Mouse (Mus musculus): ENCODE measurements around the gene Cobl. TPM values are rescaled to one million over a fixed set of nuclear protein-coding genes. Genes with fewer than 3 reads are reported as not detected.

Cobl gene
- polyA plus RNA-seq, 1 experiment from 2014 or later = 40.0 TPM

DNA sequence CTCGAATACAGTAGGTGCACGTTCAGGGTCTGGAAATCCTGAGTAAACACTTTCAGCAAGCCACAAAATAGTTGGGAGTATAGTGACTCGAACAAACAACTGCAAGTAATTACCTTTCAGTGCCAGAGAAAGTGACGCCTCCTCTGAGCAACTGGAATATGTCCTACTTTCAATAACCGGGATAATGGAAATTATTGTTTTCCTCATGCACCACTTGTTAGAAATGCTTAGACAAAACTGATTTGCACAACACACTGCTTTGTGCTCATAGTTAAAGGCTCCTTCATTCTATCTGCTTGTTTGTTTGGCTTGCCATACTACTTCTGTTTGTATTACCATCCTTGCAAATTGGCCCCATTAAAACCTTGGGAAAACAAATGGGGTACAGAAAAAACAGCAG, 21.6 kb downstream of the Cobl start:
- Histone ChIP-seq H3K4me2 (no peak overlapping the region), H3K27ac (replicated peaks) (no peak overlapping the region), H3K36me3 (no peaks in the 10 kb centered on the region), H3K9ac (no peak overlapping the region), H3K27me3 (replicated peaks) (no peaks in the 10 kb centered on the region), H3K4me3 (no peak overlapping the region), H3K9me3 (no peaks in the 10 kb centered on the region), H3K4me1 (peaks cover 18% of the 10 kb centered on the region)
- 80% methylated on average over 5 of the region's 5 CpGs for WGBS
- ATAC-seq (ENCODE audit: extremely low read depth, insufficient number of reproducible peaks, low FRiP score, low TSS enrichment) = no peak

- no peaks in the 10 kb centered on the region for H3K27me3 ChIP-seq (replicated peaks)
- H3K4me3 ChIP-seq = no peak overlapping the region
- H3K4me1 ChIP-seq = peaks cover 18% of the 10 kb centered on the region
- no peak overlapping the region for H3K4me2 ChIP-seq
- H3K9me3 ChIP-seq = no peaks in the 10 kb centered on the region
- no peak overlapping the region for H3K9ac ChIP-seq
- H3K27ac ChIP-seq (replicated peaks) = no peak overlapping the region
- WGBS = 71% methylated on average over 4 of the region's 4 CpGs
- ATAC-seq (ENCODE audit: extremely low read depth, insufficient number of reproducible peaks, low FRiP score, low TSS enrichment) = no peak
- no peaks in the 10 kb centered on the region for H3K36me3 ChIP-seq
Observed at GRCm38 (mm10) chr11:12442283-12442682, 22.5 kb downstream of the Cobl start.

- Histone ChIP-seq H3K36me3 (no peaks in the 10 kb centered on the region), H3K27ac (replicated peaks) (no peak overlapping the region), H3K4me1 (peaks cover 23% of the 10 kb centered on the region), H3K9ac (no peak overlapping the region), H3K9me3 (no peaks in the 10 kb centered on the region), H3K27me3 (replicated peaks) (no peaks in the 10 kb centered on the region), H3K4me2 (no peak overlapping the region), H3K4me3 (no peak overlapping the region)
- ATAC-seq (ENCODE audit: extremely low read depth, insufficient number of reproducible peaks, low FRiP score, low TSS enrichment) = no peak
- 74% methylated on average over 3 of the region's 3 CpGs for WGBS
Observed at GRCm38 (mm10) chr11:12435905-12436304, 28.9 kb downstream of the Cobl start.

DNA sequence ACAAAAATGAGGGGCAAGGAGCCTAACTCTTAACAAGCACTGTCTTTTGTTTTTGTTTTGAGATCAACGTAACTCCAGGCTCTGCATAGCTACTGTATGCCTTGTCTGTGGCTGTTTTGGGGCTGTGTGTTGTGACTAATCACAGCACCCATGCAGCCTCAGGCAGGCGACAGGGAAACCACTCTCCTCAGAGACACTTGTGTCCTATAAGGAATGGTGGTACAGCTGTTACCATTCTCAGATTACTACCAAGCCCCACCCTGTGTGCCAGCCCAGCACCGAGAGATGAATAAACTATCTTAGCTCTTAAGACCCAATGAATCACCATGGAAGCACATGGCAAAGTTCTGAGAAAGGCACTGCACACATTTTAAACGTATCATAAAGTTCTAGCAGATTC, 29.7 kb downstream of the Cobl start:
- Histone ChIP-seq H3K4me3 (peak overlapping the region; percentile 30), H3K27me3 (replicated peaks) (no peaks in the 10 kb centered on the region), H3K4me2 (peak overlapping the region; percentile 60), H3K4me1 (peaks cover 29% of the 10 kb centered on the region), H3K9ac (peak overlapping the region; percentile 24), H3K9me3 (no peaks in the 10 kb centered on the region), H3K27ac (replicated peaks) (peak overlapping the region; percentile 79), H3K36me3 (no peaks in the 10 kb centered on the region)
- no peak for ATAC-seq (ENCODE audit: extremely low read depth, insufficient number of reproducible peaks, low FRiP score, low TSS enrichment)
- WGBS = 20% methylated on average over 4 of the region's 4 CpGs

DNA sequence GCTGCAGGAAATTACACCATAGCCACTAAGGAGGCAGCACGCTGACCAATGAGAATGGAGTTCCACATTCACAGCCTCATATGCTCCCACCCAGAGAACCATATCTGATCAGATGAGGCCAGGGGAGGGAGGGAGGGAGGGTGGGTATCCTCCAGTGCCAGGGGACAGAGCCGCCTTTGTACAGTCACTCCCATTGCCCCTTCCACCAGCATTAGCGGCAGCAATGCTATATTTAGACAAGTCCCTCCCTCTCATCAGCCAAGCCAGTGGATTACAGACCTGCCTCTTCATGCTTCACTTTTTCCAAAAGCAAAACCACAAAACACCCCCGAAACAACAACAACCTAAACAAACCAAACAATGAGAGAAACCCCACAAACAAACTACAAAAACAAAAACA, 30.2 kb downstream of the Cobl start:
- Histone ChIP-seq H3K9ac (peak overlapping the region; percentile 24), H3K36me3 (no peaks in the 10 kb centered on the region), H3K4me2 (peak overlapping the region; percentile 60), H3K27me3 (replicated peaks) (no peaks in the 10 kb centered on the region), H3K27ac (replicated peaks) (peak overlapping the region; percentile 79), H3K4me1 (peaks cover 32% of the 10 kb centered on the region), H3K9me3 (no peaks in the 10 kb centered on the region), H3K4me3 (peak overlapping the region; percentile 30)
- WGBS = 23% methylated on average over 4 of the region's 4 CpGs
- ATAC-seq (ENCODE audit: extremely low read depth, insufficient number of reproducible peaks, low FRiP score, low TSS enrichment) = peak; percentile 38; the same call in 1 of the 2 replicates

- Histone ChIP-seq H3K4me2 (no peak overlapping the region), H3K4me1 (peaks cover 42% of the 10 kb centered on the region), H3K27me3 (replicated peaks) (no peaks in the 10 kb centered on the region), H3K9me3 (no peaks in the 10 kb centered on the region), H3K4me3 (no peak overlapping the region), H3K9ac (no peak overlapping the region), H3K27ac (replicated peaks) (no peak overlapping the region), H3K36me3 (no peaks in the 10 kb centered on the region)
- no peak for ATAC-seq (ENCODE audit: extremely low read depth, insufficient number of reproducible peaks, low FRiP score, low TSS enrichment)
- 68% methylated on average over 2 of the region's 2 CpGs for WGBS
Observed at GRCm38 (mm10) chr11:12431911-12432310, 32.8 kb downstream of the Cobl start.

DNA sequence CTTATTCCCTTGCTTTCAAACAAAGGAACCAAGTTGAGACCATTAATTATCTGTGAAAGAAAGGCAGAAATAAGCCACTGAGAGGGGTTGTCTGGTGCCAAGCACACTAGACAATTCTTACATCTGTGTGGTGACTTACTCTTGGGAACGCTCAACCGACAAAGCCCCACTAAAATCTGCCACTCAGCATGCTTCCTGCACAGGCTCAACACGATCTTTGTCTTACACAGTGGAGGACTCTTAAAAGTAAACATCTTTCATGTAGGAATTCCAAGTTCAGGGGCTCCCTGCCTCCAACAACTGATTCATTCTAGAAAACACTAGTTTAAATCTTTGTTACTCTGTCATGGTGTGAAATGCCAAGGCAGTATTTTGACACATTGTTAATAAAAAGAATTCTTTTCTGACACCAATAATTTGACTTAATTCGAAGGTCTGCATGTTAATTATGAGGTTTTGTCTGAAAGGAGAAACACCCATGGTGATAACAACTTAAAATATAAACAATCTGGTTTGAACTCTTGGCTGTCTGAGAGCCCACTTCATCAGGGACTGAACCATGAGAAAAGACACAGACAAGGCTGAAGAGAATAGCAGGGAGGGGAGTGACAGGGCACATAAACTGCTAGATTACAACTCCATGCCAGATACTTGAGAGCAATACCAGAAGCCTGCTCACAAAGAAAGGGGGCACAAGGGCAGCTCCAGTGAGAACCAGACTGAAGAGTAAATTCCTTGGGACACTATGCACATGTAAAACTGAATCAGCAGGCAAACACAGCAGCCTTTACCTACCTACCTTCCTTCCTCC, 34.3 kb downstream of the Cobl start:
- Histone ChIP-seq H3K4me3 (no peak overlapping the region), H3K4me2 (no peak overlapping the region), H3K9me3 (no peaks in the 10 kb centered on the region), H3K9ac (no peak overlapping the region), H3K27ac (replicated peaks) (peak overlapping the region; percentile 70), H3K4me1 (peaks cover 42% of the 10 kb centered on the region), H3K36me3 (no peaks in the 10 kb centered on the region), H3K27me3 (replicated peaks) (no peaks in the 10 kb centered on the region)
- ATAC-seq (ENCODE audit: extremely low read depth, insufficient number of reproducible peaks, low FRiP score, low TSS enrichment) = no peak
- 22% methylated on average over 4 of the region's 4 CpGs for WGBS

GRCm38 (mm10) chr11:12426746-12427145, 38.0 kb downstream of the Cobl start:
- 73% methylated on average over 5 of the region's 5 CpGs for WGBS
- ATAC-seq (ENCODE audit: extremely low read depth, insufficient number of reproducible peaks, low FRiP score, low TSS enrichment) = no peak
- no peaks in the 10 kb centered on the region for H3K27me3 ChIP-seq (replicated peaks)
- no peaks in the 10 kb centered on the region for H3K9me3 ChIP-seq
- H3K9ac ChIP-seq = no peak overlapping the region
- H3K4me3 ChIP-seq = no peak overlapping the region
- H3K4me2 ChIP-seq = no peak overlapping the region
- no peak overlapping the region for H3K27ac ChIP-seq (replicated peaks)
- no peaks in the 10 kb centered on the region for H3K36me3 ChIP-seq
- peaks cover 38% of the 10 kb centered on the region for H3K4me1 ChIP-seq

DNA sequence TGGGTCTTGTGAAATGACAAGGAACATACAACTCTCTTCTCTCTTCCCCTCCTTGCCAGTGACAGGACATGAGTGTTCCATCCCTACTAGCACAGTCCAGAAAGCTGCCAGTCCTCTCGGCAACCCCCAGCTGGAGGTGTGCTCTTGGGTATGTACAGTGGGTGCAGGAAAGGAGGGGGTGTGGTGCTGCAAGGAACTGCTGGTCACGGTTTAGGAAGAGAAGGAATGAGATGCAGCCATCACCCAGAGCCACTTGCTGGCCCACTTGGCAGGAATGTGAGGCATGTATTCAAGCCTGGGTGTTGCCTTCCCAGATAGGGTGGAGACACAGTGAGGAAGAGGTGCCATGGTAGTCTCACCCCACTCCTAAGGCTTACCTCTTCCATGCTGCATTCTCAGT, 40.6 kb downstream of the Cobl start:
- Histone ChIP-seq H3K9ac (no peak overlapping the region), H3K27ac (replicated peaks) (no peak overlapping the region), H3K4me2 (no peak overlapping the region), H3K9me3 (no peaks in the 10 kb centered on the region), H3K27me3 (replicated peaks) (no peaks in the 10 kb centered on the region), H3K36me3 (no peaks in the 10 kb centered on the region), H3K4me1 (peaks cover 42% of the 10 kb centered on the region), H3K4me3 (no peak overlapping the region)
- ATAC-seq (ENCODE audit: extremely low read depth, insufficient number of reproducible peaks, low FRiP score, low TSS enrichment) = no peak
- 52% methylated on average over 2 of the region's 2 CpGs for WGBS

- WGBS = 53% methylated on average over 5 of the region's 5 CpGs
Observed at GRCm38 (mm10) chr11:12421183-12421582, 43.6 kb downstream of the Cobl start.

DNA sequence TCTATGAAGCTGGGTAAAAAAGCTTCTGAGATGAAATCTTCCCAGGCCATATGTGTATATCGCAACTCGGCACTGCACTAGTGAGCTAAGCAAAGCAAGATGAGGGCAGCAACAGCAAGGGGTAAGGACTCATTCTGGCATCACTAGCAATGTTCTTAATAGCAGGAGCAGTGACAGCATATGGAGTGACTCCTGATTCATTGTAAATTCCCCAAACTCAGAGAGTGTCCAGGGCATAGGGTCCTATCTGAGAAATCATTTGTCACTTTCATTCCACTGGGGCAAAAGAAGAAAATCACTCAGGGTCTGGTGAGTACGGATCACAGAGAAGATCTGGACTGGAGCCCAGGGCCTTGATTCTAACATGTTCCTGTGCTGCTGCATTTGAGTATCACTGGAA, 44.6 kb downstream of the Cobl start:
- Histone ChIP-seq H3K36me3 (no peaks in the 10 kb centered on the region), H3K27ac (replicated peaks) (no peak overlapping the region), H3K4me2 (no peak overlapping the region), H3K4me3 (no peak overlapping the region), H3K9me3 (no peaks in the 10 kb centered on the region), H3K4me1 (peaks cover 33% of the 10 kb centered on the region), H3K27me3 (replicated peaks) (no peaks in the 10 kb centered on the region), H3K9ac (no peak overlapping the region)
- 71% methylated on average over 3 of the region's 3 CpGs for WGBS
- ATAC-seq (ENCODE audit: extremely low read depth, insufficient number of reproducible peaks, low FRiP score, low TSS enrichment) = no peak

More at GRCm38 (mm10) chr11:12421183-12421582, 43.6 kb downstream of the Cobl start:
- no peaks in the 10 kb centered on the region for H3K9me3 ChIP-seq
- H3K9ac ChIP-seq = no peak overlapping the region
- H3K27me3 ChIP-seq (replicated peaks) = no peaks in the 10 kb centered on the region
- H3K4me1 ChIP-seq = peaks cover 35% of the 10 kb centered on the region
- H3K4me3 ChIP-seq = no peak overlapping the region
- H3K27ac ChIP-seq (replicated peaks) = peak overlapping the region; percentile 24; the same call in 1 of the 2 replicates
- H3K4me2 ChIP-seq = no peak overlapping the region
- ATAC-seq (ENCODE audit: extremely low read depth, insufficient number of reproducible peaks, low FRiP score, low TSS enrichment) = no peak
- no peaks in the 10 kb centered on the region for H3K36me3 ChIP-seq

- 66% methylated on average over 7 of the region's 7 CpGs for WGBS
- no peak overlapping the region for H3K4me3 ChIP-seq
- H3K4me2 ChIP-seq = no peak overlapping the region
- H3K27me3 ChIP-seq (replicated peaks) = no peaks in the 10 kb centered on the region
- H3K36me3 ChIP-seq = no peaks in the 10 kb centered on the region
- H3K9ac ChIP-seq = no peak overlapping the region
- H3K27ac ChIP-seq (replicated peaks) = no peak overlapping the region
- ATAC-seq (ENCODE audit: extremely low read depth, insufficient number of reproducible peaks, low FRiP score, low TSS enrichment) = no peak
- peaks cover 22% of the 10 kb centered on the region for H3K4me1 ChIP-seq
- no peaks in the 10 kb centered on the region for H3K9me3 ChIP-seq
Observed at GRCm38 (mm10) chr11:12416899-12417298, 47.9 kb downstream of the Cobl start.
